Mouse (Mus musculus) liver, embryonic 14.5 days (tissue): ENCODE data around the gene Wdr74. TPM values are rescaled to one million over a fixed set of nuclear protein-coding genes. Genes with fewer than 3 reads are reported as not detected.

Source experiments
- ATAC-seq: fragments of 200-750 bp; cut with Nextera tagmentation; 2 replicates; pipeline ENCODE4 v1.8.0; 2017; ENCODE audit warnings: moderate number of reproducible peaks, mild to moderate bottlenecking, moderate library complexity; ENCODE audit not compliant: insufficient read depth
- DNase-seq, 3 experiments: peaks; one replicate each; pipeline ENCODE4 v3.0.0-alpha.2; 2012 to 2013; ENCODE audit warnings: low read depth in 3 of 3, low spot score in 3 of 3
- H3K27ac ChIP-seq: fragments of 300-500 bp; sonication (generic); 2 replicates; pipeline ENCODE4 v1.5.1; 2014; ENCODE audit warnings: moderate library complexity, mild to moderate bottlenecking, control low read depth, inconsistent platforms
- H3K27me3 ChIP-seq: fragments of 300-500 bp; sonication (generic); 2 replicates; pipeline ENCODE4 v1.6.1; 2014; ENCODE audit warnings: mild to moderate bottlenecking, low read length, moderate library complexity; ENCODE audit not compliant: control insufficient read depth, insufficient read depth
- H3K36me3 ChIP-seq: fragments of 300-500 bp; sonication (generic); replicated peaks from 2 replicates; pipeline ENCODE4 v1.6.1; 2014; ENCODE audit warnings: low read depth; ENCODE audit not compliant: control insufficient read depth, insufficient read depth
- H3K4me1 ChIP-seq, 2 experiments: fragments of 200-500 bp in 1 of 2; fragments of 300-500 bp in 1 of 2; sonication (generic) in 1 of 2; replicated peaks; 2 replicates each; pipeline ENCODE4 v1.6.1; 2012 to 2014; ENCODE audit warnings: antibody characterized with exemption in 1 of 2, inconsistent platforms in 1 of 2, low read length in 1 of 2; ENCODE audit not compliant: control insufficient read depth in 2 of 2, insufficient read depth in 2 of 2
- H3K4me2 ChIP-seq: fragments of 300-500 bp; sonication (generic); 2 replicates; pipeline ENCODE4 v1.6.1; 2014; ENCODE audit warnings: low read depth, mild to moderate bottlenecking, control low read depth, moderate library complexity
- H3K4me3 ChIP-seq, 2 experiments: fragments of 200-500 bp in 1 of 2; fragments of 300-500 bp in 1 of 2; sonication (generic) in 1 of 2; 2 replicates each; pipeline ENCODE4 v1.5.1; 2012 to 2014; ENCODE audit warnings: low read depth in 2 of 2, low read length in 2 of 2, mild to moderate bottlenecking in 2 of 2, control low read depth in 1 of 2, inconsistent platforms in 1 of 2, moderate library complexity in 1 of 2; ENCODE audit not compliant: insufficient read depth in 1 of 2
- H3K9ac ChIP-seq: fragments of 300-500 bp; sonication (generic); replicated peaks from 2 replicates; pipeline ENCODE4 v1.6.1; 2014; ENCODE audit warnings: mild to moderate bottlenecking, control low read depth, moderate library complexity
- H3K9me3 ChIP-seq: fragments of 300-500 bp; sonication (generic); 2 replicates; pipeline ENCODE4 v1.6.1; 2016; ENCODE audit warnings: low read length, mixed read lengths; ENCODE audit not compliant: control insufficient read depth
- CTCF ChIP-seq: IDR thresholded peaks from 2 replicates; pipeline ENCODE4 v1.5.1; 2016; ENCODE audit warnings: antibody characterized with exemption, low read depth, control low read depth
- EP300 ChIP-seq: IDR thresholded peaks from 2 replicates; pipeline ENCODE4 v1.6.1; 2016; ENCODE audit warnings: antibody characterized with exemption, low read depth
- WGBS: fragments of 180-500 bp; shearing (Covaris S2); extraction: QIAGEN DNeasy Blood & Tissue Kit; methylation state at CpG from one replicate; pipeline ENCODE4 v1.1.7; 2014; ENCODE audit not compliant: insufficient replicate concordance; 5-methylcytosine and 5-hydroxymethylcytosine counted together
- microRNA-seq: library from miRNA; unstranded; fragments of <30 nt; microRNA quantifications from one replicate; pipeline ENCODE4, GENCODE M21; 2016
- polyA plus RNA-seq, 2 experiments: library from polyadenylated mRNA; depleted of rRNA in 1 of 2; stranded (reverse) in 1 of 2; unstranded in 1 of 2; fragments of >200 nt; fragmentation: Nextera tagmentation in 1 of 2; extraction: Ambion mirVana in 1 of 2; gene quantifications; 2 replicates each; pipeline versions ENCODE4 v1.2.1 to v1.2.3; 2012 to 2014

Wdr74 gene
- polyA plus RNA-seq, 2 experiments: 34.1 to 51.6 TPM

DNA sequence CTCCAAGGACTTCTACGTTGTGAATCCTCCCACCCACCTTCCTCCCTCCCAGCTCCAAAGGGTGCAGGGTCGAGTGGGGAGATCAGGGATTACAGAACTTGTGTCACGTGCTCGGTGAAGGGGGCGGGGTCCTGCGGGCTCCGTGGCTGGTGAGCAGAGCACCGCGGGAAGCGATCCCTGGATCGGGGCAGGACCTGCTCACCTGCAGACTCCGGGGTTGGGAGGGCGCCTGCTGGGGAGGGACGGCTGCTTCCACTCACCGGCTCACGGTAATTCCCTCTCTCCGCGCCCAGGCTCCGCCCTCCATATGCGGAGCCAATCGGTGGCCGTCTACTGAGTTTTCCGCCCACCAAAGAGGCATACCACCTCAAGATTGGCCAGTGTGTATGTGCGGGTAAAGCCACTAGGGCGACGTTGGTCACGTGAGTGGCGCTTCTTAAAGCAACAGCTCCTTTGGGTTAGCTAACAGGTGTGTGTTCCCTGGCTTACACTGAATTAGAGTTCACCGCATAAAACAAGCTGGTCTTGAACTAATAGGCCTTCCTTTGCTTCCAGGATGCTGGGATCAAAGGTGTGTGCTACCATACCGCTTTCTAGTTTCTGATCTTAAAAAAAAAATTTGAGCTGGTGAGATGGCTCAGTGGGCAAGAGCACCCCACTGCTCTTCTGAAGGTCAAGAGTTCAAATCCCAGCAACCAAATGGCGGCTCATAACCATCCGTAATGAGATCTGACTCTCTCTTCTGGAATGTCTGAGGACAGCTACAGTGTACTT is 50.6 kb downstream of the Wdr74 start, which contains the start of gene Taf6l:
Taf6l (minus strand) TSS at position 410 of the 774 bp plus-strand sequence.
- DNase-seq (peak; percentile 96 to 97 (median 96)), ATAC-seq (peak; percentile 99)
- Histone ChIP-seq H3K36me3 (no peaks in the 10 kb centered on the region), H3K4me1 (peaks cover 8% of the 10 kb centered on the region in 2 experiments), H3K27me3 (no peaks in the 10 kb centered on the region), H3K27ac (peak within 1 kb of the TSS; percentile 69), H3K9ac (peak within 1 kb of the TSS; percentile 85), H3K4me2 (peak within 1 kb of the TSS; percentile 84), H3K9me3 (no peaks in the 10 kb centered on the region), H3K4me3 (peak within 1 kb of the TSS; percentile 79 to 80)
- TF ChIP-seq EP300: no peak
- TF ChIP-seq CTCF: peak; percentile 51
- WGBS: under 1% methylated on average over 32 of the region's 32 CpGs

DNA sequence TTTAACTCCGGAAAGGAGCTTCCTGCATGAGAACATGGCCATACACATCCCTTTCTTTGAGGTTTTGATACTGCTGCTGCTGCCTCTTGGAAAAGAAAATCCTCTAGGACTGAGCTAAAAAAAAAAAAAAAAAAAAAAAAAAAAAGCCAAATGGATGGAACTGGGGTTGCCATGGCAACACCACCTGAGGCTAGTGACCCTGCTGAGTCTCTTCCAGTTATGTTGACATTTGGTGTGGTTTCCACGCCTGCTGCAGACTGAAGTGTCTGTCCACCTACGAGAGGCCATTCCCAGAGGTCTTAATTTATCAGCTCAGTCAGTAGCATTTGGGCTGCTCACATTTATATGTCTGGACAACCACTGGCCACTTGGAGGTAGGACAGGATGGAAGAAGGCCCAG is 52.9 kb downstream of the Wdr74 start:
- no peak overlapping the region for H3K9ac ChIP-seq
- peaks cover 9% of the 10 kb centered on the region for H3K36me3 ChIP-seq
- DNase-seq (no peak), ATAC-seq (no peak)
- no peaks in the 10 kb centered on the region for H3K9me3 ChIP-seq
- no peak overlapping the region for H3K27ac ChIP-seq
- no peaks in the 10 kb centered on the region for H3K27me3 ChIP-seq
- no peak for TF ChIP-seq EP300
- no peak for TF ChIP-seq CTCF
- 46% methylated on average over 3 of the region's 3 CpGs for WGBS
- no peak overlapping the region for H3K4me2 ChIP-seq
- H3K4me3 ChIP-seq: no peak overlapping the region
- peaks cover 8% of the 10 kb centered on the region in 2 experiments for H3K4me1 ChIP-seq

DNA sequence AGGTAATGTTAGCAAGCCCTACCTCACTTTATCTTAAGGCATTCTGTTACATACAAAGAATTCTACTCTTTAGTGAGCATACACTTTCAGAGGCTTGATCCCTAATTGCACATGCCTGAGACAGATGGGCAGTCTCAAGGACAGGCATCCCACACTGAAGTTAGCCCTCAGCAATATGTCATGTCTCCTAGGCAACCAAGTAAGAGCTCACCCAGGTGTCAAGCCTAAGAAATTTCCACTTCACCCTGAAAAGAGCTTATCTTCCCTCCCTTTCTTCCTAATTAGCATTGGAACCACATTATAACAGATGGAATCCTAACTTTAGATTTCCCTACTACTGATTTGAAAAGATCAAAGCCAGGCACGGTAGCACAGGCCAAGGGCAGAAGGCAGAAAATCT is 53.5 kb downstream of the Wdr74 start:
- H3K4me2 ChIP-seq: no peak overlapping the region
- ATAC-seq (no peak), DNase-seq (no peak)
- 69% methylated on average over 1 of the region's 1 CpGs for WGBS
- H3K9ac ChIP-seq: no peak overlapping the region
- H3K27ac ChIP-seq: no peak overlapping the region
- H3K4me3 ChIP-seq: no peak overlapping the region
- no peak for TF ChIP-seq CTCF
- no peak for TF ChIP-seq EP300
- no peaks in the 10 kb centered on the region for H3K9me3 ChIP-seq
- peaks cover 8% of the 10 kb centered on the region in 2 experiments for H3K4me1 ChIP-seq
- no peaks in the 10 kb centered on the region for H3K27me3 ChIP-seq
- H3K36me3 ChIP-seq: peaks cover 16% of the 10 kb centered on the region

DNA sequence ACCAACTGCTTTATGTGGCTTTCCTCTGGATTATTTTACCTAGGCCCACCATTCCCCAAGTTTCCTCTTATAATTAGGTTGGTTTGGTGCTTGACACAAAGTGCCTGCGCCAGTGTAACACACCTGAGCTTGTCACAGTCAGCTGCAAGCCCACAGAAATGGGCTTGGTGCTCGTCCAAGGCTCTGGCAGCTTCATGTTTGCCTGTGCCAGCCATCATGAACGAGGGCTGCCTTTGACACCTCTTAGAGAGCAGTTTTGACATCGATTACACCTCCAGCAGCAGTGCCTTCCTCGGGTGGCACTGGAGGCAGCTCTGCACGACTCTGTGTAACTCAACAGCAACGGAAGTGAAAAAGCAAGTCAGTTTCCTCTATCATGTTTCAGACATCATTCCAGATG is 54.5 kb downstream of the Wdr74 start:
- WGBS: 60% methylated on average over 7 of the region's 7 CpGs
- H3K27ac ChIP-seq: no peak overlapping the region
- ATAC-seq (no peak), DNase-seq (no peak)
- H3K9ac ChIP-seq: no peak overlapping the region
- no peak overlapping the region for H3K4me2 ChIP-seq
- H3K36me3 ChIP-seq: peaks cover 24% of the 10 kb centered on the region
- no peak overlapping the region for H3K4me3 ChIP-seq
- TF ChIP-seq CTCF (no peak), EP300 (no peak)
- H3K9me3 ChIP-seq: no peaks in the 10 kb centered on the region
- H3K4me1 ChIP-seq: peaks cover 4 to 6% of the 10 kb centered on the region in 2 experiments; a peak in 3 of 4 replicates
- H3K27me3 ChIP-seq: no peaks in the 10 kb centered on the region

Small RNAs within 50 kb of the gene (microRNA-seq; reads per million reads assigned to microRNA genes)
- gene Mir6992: not detected

Other genes with a start within 250 kb of the Wdr74 start
Only the 30 nearest of the 32 such genes appear.
- gene Slc22a8, start 144.6 kb upstream of the Wdr74 start, polyA plus RNA-seq (2012; rRNA removed): 1.5 TPM in 2 replicates
- 1.6 and 2.9 TPM in 2 replicates for gene Slc22a8, start 144.6 kb upstream of the Wdr74 start, polyA plus RNA-seq (2014; fragmentation: Nextera tagmentation; extraction: Ambion mirVana)
- gene Slc22a6, start 117.8 kb upstream of the Wdr74 start, polyA plus RNA-seq (2012; rRNA removed): 0.01 TPM in 1 of 2 replicates, not detected in the other
- not detected in 2 replicates for gene Slc22a6, start 117.8 kb upstream of the Wdr74 start, polyA plus RNA-seq (2014; fragmentation: Nextera tagmentation; extraction: Ambion mirVana)
- gene Chrm1, start 72.0 kb upstream of the Wdr74 start, polyA plus RNA-seq (2012; rRNA removed): under 0.01 and 0.01 TPM in 2 replicates
- not detected in 2 replicates for gene Chrm1, start 72.0 kb upstream of the Wdr74 start, polyA plus RNA-seq (2014; fragmentation: Nextera tagmentation; extraction: Ambion mirVana)
- gene Slc3a2, start 12.5 kb upstream of the Wdr74 start, polyA plus RNA-seq (2012; rRNA removed): 78.4 and 82.2 TPM in 2 replicates
- 88.5 and 89.1 TPM in 2 replicates for gene Slc3a2, start 12.5 kb upstream of the Wdr74 start, polyA plus RNA-seq (2014; fragmentation: Nextera tagmentation; extraction: Ambion mirVana)
- 0.65 and 0.78 TPM in 2 replicates for gene 1700092M07Rik, start 4.9 kb downstream of the Wdr74 start, polyA plus RNA-seq (2012; rRNA removed)
- 0.34 and 0.63 TPM in 2 replicates for gene 1700092M07Rik, start 4.9 kb downstream of the Wdr74 start, polyA plus RNA-seq (2014; fragmentation: Nextera tagmentation; extraction: Ambion mirVana)
- gene Stx5a, start 5.6 kb downstream of the Wdr74 start, polyA plus RNA-seq (2012; rRNA removed): 29.9 and 32.0 TPM in 2 replicates
- 36.7 and 36.9 TPM in 2 replicates for gene Stx5a, start 5.6 kb downstream of the Wdr74 start, polyA plus RNA-seq (2014; fragmentation: Nextera tagmentation; extraction: Ambion mirVana)
- gene Nxf1, start 21.2 kb downstream of the Wdr74 start, polyA plus RNA-seq (2012; rRNA removed): 66.2 and 90.9 TPM in 2 replicates
- gene Nxf1, start 21.2 kb downstream of the Wdr74 start, polyA plus RNA-seq (2014; fragmentation: Nextera tagmentation; extraction: Ambion mirVana): 77.4 and 84.9 TPM in 2 replicates
- 38.9 and 53.7 TPM in 2 replicates for gene Tmem223, start 35.2 kb downstream of the Wdr74 start, polyA plus RNA-seq (2012; rRNA removed)
- gene Tmem223, start 35.2 kb downstream of the Wdr74 start, polyA plus RNA-seq (2014; fragmentation: Nextera tagmentation; extraction: Ambion mirVana): 61.8 and 69.6 TPM in 2 replicates
- 63.0 and 70.8 TPM in 2 replicates for gene Tmem179b, start 38.6 kb downstream of the Wdr74 start, polyA plus RNA-seq (2012; rRNA removed)
- 108 and 117 TPM in 2 replicates for gene Tmem179b, start 38.6 kb downstream of the Wdr74 start, polyA plus RNA-seq (2014; fragmentation: Nextera tagmentation; extraction: Ambion mirVana)
- gene Taf6l, start 50.6 kb downstream of the Wdr74 start, polyA plus RNA-seq (2012; rRNA removed): 8.3 and 10.0 TPM in 2 replicates
- 7.9 and 8.1 TPM in 2 replicates for gene Taf6l, start 50.6 kb downstream of the Wdr74 start, polyA plus RNA-seq (2014; fragmentation: Nextera tagmentation; extraction: Ambion mirVana)
- gene Polr2g, start 62.8 kb downstream of the Wdr74 start, polyA plus RNA-seq (2012; rRNA removed): 46.6 and 55.1 TPM in 2 replicates
- gene Polr2g, start 62.8 kb downstream of the Wdr74 start, polyA plus RNA-seq (2014; fragmentation: Nextera tagmentation; extraction: Ambion mirVana): 72.8 and 79.7 TPM in 2 replicates
- gene Zbtb3, start 66.7 kb downstream of the Wdr74 start, polyA plus RNA-seq (2012; rRNA removed): 0.90 and 0.98 TPM in 2 replicates
- 1.2 and 1.5 TPM in 2 replicates for gene Zbtb3, start 66.7 kb downstream of the Wdr74 start, polyA plus RNA-seq (2014; fragmentation: Nextera tagmentation; extraction: Ambion mirVana)
- 11.4 and 16.9 TPM in 2 replicates for gene Ttc9c, start 83.5 kb downstream of the Wdr74 start, polyA plus RNA-seq (2012; rRNA removed)
- 17.1 and 18.0 TPM in 2 replicates for gene Ttc9c, start 83.5 kb downstream of the Wdr74 start, polyA plus RNA-seq (2014; fragmentation: Nextera tagmentation; extraction: Ambion mirVana)
- 20.5 and 39.5 TPM in 2 replicates for gene Hnrnpul2, start 84.2 kb downstream of the Wdr74 start, polyA plus RNA-seq (2012; rRNA removed)
- 2.8 TPM in 2 replicates for gene Hnrnpul2, start 84.2 kb downstream of the Wdr74 start, polyA plus RNA-seq (2014; fragmentation: Nextera tagmentation; extraction: Ambion mirVana)
- gene AC129217.1, start 93.9 kb downstream of the Wdr74 start, polyA plus RNA-seq (2012; rRNA removed): 1.3 TPM in 1 of 2 replicates, not detected in the other
- not detected in 2 replicates for gene AC129217.1, start 93.9 kb downstream of the Wdr74 start, polyA plus RNA-seq (2014; fragmentation: Nextera tagmentation; extraction: Ambion mirVana)
- gene Bscl2, start 101.6 kb downstream of the Wdr74 start, polyA plus RNA-seq (2012; rRNA removed): 19.7 and 26.5 TPM in 2 replicates
- 23.6 and 25.2 TPM in 2 replicates for gene Bscl2, start 101.6 kb downstream of the Wdr74 start, polyA plus RNA-seq (2014; fragmentation: Nextera tagmentation; extraction: Ambion mirVana)
- 0.04 and 0.22 TPM in 2 replicates for gene Gng3, start 103.4 kb downstream of the Wdr74 start, polyA plus RNA-seq (2012; rRNA removed)
- gene Gng3, start 103.4 kb downstream of the Wdr74 start, polyA plus RNA-seq (2014; fragmentation: Nextera tagmentation; extraction: Ambion mirVana): 0.14 TPM in 2 replicates
- 0.10 and 0.12 TPM in 2 replicates for gene Lrrn4cl, start 114.9 kb downstream of the Wdr74 start, polyA plus RNA-seq (2012; rRNA removed)
- not detected in 2 replicates for gene Lrrn4cl, start 114.9 kb downstream of the Wdr74 start, polyA plus RNA-seq (2014; fragmentation: Nextera tagmentation; extraction: Ambion mirVana)
- 32.0 and 61.2 TPM in 2 replicates for gene Ubxn1, start 135.7 kb downstream of the Wdr74 start, polyA plus RNA-seq (2012; rRNA removed)
- gene Ubxn1, start 135.7 kb downstream of the Wdr74 start, polyA plus RNA-seq (2014; fragmentation: Nextera tagmentation; extraction: Ambion mirVana): 87.3 and 92.4 TPM in 2 replicates
- gene Uqcc3, start 145.1 kb downstream of the Wdr74 start, polyA plus RNA-seq (2012; rRNA removed): 18.5 and 22.2 TPM in 2 replicates
- gene Uqcc3, start 145.1 kb downstream of the Wdr74 start, polyA plus RNA-seq (2014; fragmentation: Nextera tagmentation; extraction: Ambion mirVana): 28.3 and 35.3 TPM in 2 replicates
- 3.1 and 3.7 TPM in 2 replicates for gene Lbhd1, start 147.9 kb downstream of the Wdr74 start, polyA plus RNA-seq (2012; rRNA removed)
- gene Lbhd1, start 147.9 kb downstream of the Wdr74 start, polyA plus RNA-seq (2014; fragmentation: Nextera tagmentation; extraction: Ambion mirVana): 43.7 and 47.7 TPM in 2 replicates
- not detected in 2 replicates for gene Gm49403, start 148.1 kb downstream of the Wdr74 start, polyA plus RNA-seq (2012; rRNA removed)
- not detected in 2 replicates for gene Gm49403, start 148.1 kb downstream of the Wdr74 start, polyA plus RNA-seq (2014; fragmentation: Nextera tagmentation; extraction: Ambion mirVana)
- 36.7 and 52.7 TPM in 2 replicates for gene 1810009A15Rik, start 153.0 kb downstream of the Wdr74 start, polyA plus RNA-seq (2012; rRNA removed)
- gene 1810009A15Rik, start 153.0 kb downstream of the Wdr74 start, polyA plus RNA-seq (2014; fragmentation: Nextera tagmentation; extraction: Ambion mirVana): 65.0 and 70.8 TPM in 2 replicates
- gene Gm49416, start 153.1 kb downstream of the Wdr74 start, polyA plus RNA-seq (2012; rRNA removed): 0.13 TPM in 1 of 2 replicates, not detected in the other
- gene Gm49416, start 153.1 kb downstream of the Wdr74 start, polyA plus RNA-seq (2014; fragmentation: Nextera tagmentation; extraction: Ambion mirVana): not detected in 2 replicates
- 12.2 and 14.4 TPM in 2 replicates for gene Ints5, start 157.2 kb downstream of the Wdr74 start, polyA plus RNA-seq (2012; rRNA removed)
- gene Ints5, start 157.2 kb downstream of the Wdr74 start, polyA plus RNA-seq (2014; fragmentation: Nextera tagmentation; extraction: Ambion mirVana): 14.7 and 16.3 TPM in 2 replicates
- gene Ganab, start 162.2 kb downstream of the Wdr74 start, polyA plus RNA-seq (2012; rRNA removed): 48.7 and 52.2 TPM in 2 replicates
- gene Ganab, start 162.2 kb downstream of the Wdr74 start, polyA plus RNA-seq (2014; fragmentation: Nextera tagmentation; extraction: Ambion mirVana): 33.7 and 37.0 TPM in 2 replicates
- gene B3gat3, start 184.5 kb downstream of the Wdr74 start, polyA plus RNA-seq (2012; rRNA removed): 23.1 and 26.6 TPM in 2 replicates
- gene B3gat3, start 184.5 kb downstream of the Wdr74 start, polyA plus RNA-seq (2014; fragmentation: Nextera tagmentation; extraction: Ambion mirVana): 15.4 and 15.8 TPM in 2 replicates
- gene Rom1, start 193.5 kb downstream of the Wdr74 start, polyA plus RNA-seq (2012; rRNA removed): 2.6 and 2.8 TPM in 2 replicates
- 1.4 and 1.8 TPM in 2 replicates for gene Rom1, start 193.5 kb downstream of the Wdr74 start, polyA plus RNA-seq (2014; fragmentation: Nextera tagmentation; extraction: Ambion mirVana)
- 10.9 and 11.0 TPM in 2 replicates for gene Eml3, start 193.7 kb downstream of the Wdr74 start, polyA plus RNA-seq (2012; rRNA removed)
- 5.6 and 7.8 TPM in 2 replicates for gene Eml3, start 193.7 kb downstream of the Wdr74 start, polyA plus RNA-seq (2014; fragmentation: Nextera tagmentation; extraction: Ambion mirVana)
- gene Mta2, start 206.0 kb downstream of the Wdr74 start, polyA plus RNA-seq (2012; rRNA removed): 18.9 and 23.0 TPM in 2 replicates
- 18.5 and 22.8 TPM in 2 replicates for gene Mta2, start 206.0 kb downstream of the Wdr74 start, polyA plus RNA-seq (2014; fragmentation: Nextera tagmentation; extraction: Ambion mirVana)